Mouse (Mus musculus) natural killer cell, adult 2 months (primary cell): ENCODE data around the gene Sorbs1.

Experiments used
- DNase-seq, 2 experiments: peaks; one replicate each; pipeline ENCODE4 v3.0.0; 2022; ENCODE audit warnings: low spot score in 2 of 2

The Sorbs1 gene

GRCm38 (mm10) chr19:40374720-40375119, 138.9 kb downstream of the Sorbs1 start:
- DNase-seq, result no peak

GRCm38 (mm10) chr19:40372679-40373078, 140.9 kb downstream of the Sorbs1 start:
- no peak for DNase-seq

- no peak for DNase-seq
Measured at GRCm38 (mm10) chr19:40371866-40372265, 141.7 kb downstream of the Sorbs1 start.

GRCm38 (mm10) chr19:40369852-40370811, 143.4 kb downstream of the Sorbs1 start:
- DNase-seq, result no peak

- DNase-seq, result no peak
Measured at GRCm38 (mm10) chr19:40368517-40368916, 145.1 kb downstream of the Sorbs1 start.

GRCm38 (mm10) chr19:40366163-40366941, 147.2 kb downstream of the Sorbs1 start:
- peak in 1 of 2 experiments; percentile 67 for DNase-seq

- no peak for DNase-seq
Measured at GRCm38 (mm10) chr19:40365137-40365536, 148.4 kb downstream of the Sorbs1 start.

- no peak for DNase-seq
Measured at GRCm38 (mm10) chr19:40363447-40363846, 150.1 kb downstream of the Sorbs1 start.

- no peak for DNase-seq
Measured at GRCm38 (mm10) chr19:40362203-40362865, 151.2 kb downstream of the Sorbs1 start.

GRCm38 (mm10) chr19:40359712-40360394, 153.7 kb downstream of the Sorbs1 start:
- DNase-seq, result no peak

GRCm38 (mm10) chr19:40356536-40357522, 156.8 kb downstream of the Sorbs1 start:
- DNase-seq, result no peak

GRCm38 (mm10) chr19:40355075-40355474, 158.5 kb downstream of the Sorbs1 start:
- no peak for DNase-seq

GRCm38 (mm10) chr19:40352006-40352405, 161.6 kb downstream of the Sorbs1 start:
- no peak for DNase-seq

GRCm38 (mm10) chr19:40350835-40351234, 162.7 kb downstream of the Sorbs1 start:
- no peak for DNase-seq

GRCm38 (mm10) chr19:40349713-40350671, 163.6 kb downstream of the Sorbs1 start:
- no peak for DNase-seq

GRCm38 (mm10) chr19:40349281-40349680, 164.3 kb downstream of the Sorbs1 start:
- DNase-seq, result no peak

- no peak for DNase-seq
Measured at GRCm38 (mm10) chr19:40348652-40349051, 164.9 kb downstream of the Sorbs1 start.

- DNase-seq, result no peak
Measured at GRCm38 (mm10) chr19:40348175-40348574, 165.4 kb downstream of the Sorbs1 start.

GRCm38 (mm10) chr19:40346908-40347307, 166.7 kb downstream of the Sorbs1 start:
- DNase-seq, result no peak
